Mouse (Mus musculus) left cerebral cortex, postnatal 36 days (tissue): ENCODE measurements around the gene Fam240a. TPM values are rescaled to one million over a fixed set of nuclear protein-coding genes. Genes with fewer than 3 reads are reported as not detected.
A peak's percentile ranks its signal among the peaks of the same experiment; 100 is the strongest.

Experiments
- DNase-seq, 2 experiments: peaks; one replicate each; pipeline ENCODE4 v3.0.0; 2021 to 2022; ENCODE audit warnings: low spot score in 2 of 2, mixed read lengths in 1 of 2
- intact Hi-C: fragments of 180-260 bp; cut with DNase I; formaldehyde crosslinking; loops from one replicate; pipeline ENCODE4 v1.15.1; 2025
- total RNA-seq, 2 experiments: library from RNA; stranded (reverse); gene quantifications; 2 replicates each; pipeline ENCODE4 v1.2.3; 2021

The Fam240a gene
- total RNA-seq, 2 experiments from 2014 or later, result not detected

GRCm38 (mm10) chr9:110899451-110900008 lies 17.1 kb downstream of the Fam240a start:
- intact Hi-C loops, result no loop called here
- DNase-seq, result no peak

GRCm38 (mm10) chr9:110896595-110896994 lies 20.1 kb downstream of the Fam240a start:
- intact Hi-C loops, result no loop called here
- no peak for DNase-seq

GRCm38 (mm10) chr9:110895994-110896393 lies 20.7 kb downstream of the Fam240a start:
- no peak for DNase-seq
- intact Hi-C loops, result no loop called here

GRCm38 (mm10) chr9:110895507-110895906 lies 21.2 kb downstream of the Fam240a start:
- no peak for DNase-seq
- intact Hi-C loops, result no loop called here

GRCm38 (mm10) chr9:110893429-110893828 lies 23.2 kb downstream of the Fam240a start:
- intact Hi-C loops, result no loop called here
- DNase-seq, result no peak

- intact Hi-C loops, result no loop called here
- DNase-seq, result no peak
Observed at GRCm38 (mm10) chr9:110892552-110892951, 24.1 kb downstream of the Fam240a start.

GRCm38 (mm10) chr9:110891077-110891828 lies 25.4 kb downstream of the Fam240a start:
- DNase-seq, result no peak
- intact Hi-C loops, result no loop called here

- no peak for DNase-seq
- intact Hi-C loops, result no loop called here
Observed at GRCm38 (mm10) chr9:110890026-110890783, 26.5 kb downstream of the Fam240a start.

GRCm38 (mm10) chr9:110888935-110889334 lies 27.7 kb downstream of the Fam240a start:
- DNase-seq, result no peak
- intact Hi-C loops, result no loop called here

- intact Hi-C loops, result no loop called here
- DNase-seq, result no peak
Observed at GRCm38 (mm10) chr9:110887388-110888303, 29.0 kb downstream of the Fam240a start.

GRCm38 (mm10) chr9:110881953-110882352 lies 34.7 kb downstream of the Fam240a start:
- intact Hi-C loops, result no loop called here
- DNase-seq, result no peak

GRCm38 (mm10) chr9:110880772-110881171 lies 35.9 kb downstream of the Fam240a start:
- no peak for DNase-seq
- intact Hi-C loops, result no loop called here

GRCm38 (mm10) chr9:110879998-110880561 lies 36.6 kb downstream of the Fam240a start, which contains the start of gene Tmie:
TSS of gene Tmie (minus strand) at chr9:110880113.
- peak in 1 of 2 experiments; percentile 22 for DNase-seq
- intact Hi-C loops, result no loop called here

- intact Hi-C loops, result no loop called here
Observed at GRCm38 (mm10) chr9:110879191-110879920, 37.3 kb downstream of the Fam240a start, which contains the start of gene Als2cl. TSS of gene Als2cl (plus strand) at chr9:110879870.

GRCm38 (mm10) chr9:110877888-110878287 lies 38.8 kb downstream of the Fam240a start:
- no peak for DNase-seq
- intact Hi-C loops, result no loop called here

More at GRCm38 (mm10) chr9:110879191-110879920, 37.3 kb downstream of the Fam240a start, which contains the start of gene Als2cl:
- DNase-seq, result peak in 1 of 2 experiments; percentile 18

- no peak for DNase-seq
- intact Hi-C loops, result no loop called here
Observed at GRCm38 (mm10) chr9:110877353-110877752, 39.3 kb downstream of the Fam240a start.

- intact Hi-C loops, result no loop called here
- DNase-seq, result no peak
Observed at GRCm38 (mm10) chr9:110875288-110875695, 41.4 kb downstream of the Fam240a start.

- DNase-seq, result no peak
- intact Hi-C loops, result loop anchor here (5.0 kb wide), 2 partner anchors 92 to 462 kb away; no protein-coding TSS in a partner anchor
Observed at GRCm38 (mm10) chr9:110874660-110875191, 41.9 kb downstream of the Fam240a start.
